Mouse (Mus musculus) Patski (cell line): ENCODE data around the gene Art5. TPM values are rescaled to one million over a fixed set of nuclear protein-coding genes. Genes with fewer than 3 reads are reported as not detected.

Source experiments
- ATAC-seq: fragments of 100-300 bp; one replicate; pipeline ENCODE4 v1.8.0; 2021
- CTCF ChIA-PET: fragments of 350-600 bp; sonication (Branson Sonifier 250); formaldehyde crosslinking; loops from one replicate; lab custom pipeline; 2022; ENCODE audit warnings: inconsistent platforms; lab: Charles Lee
- POLR2A ChIA-PET: fragments of 350-600 bp; sonication (Branson Sonifier 250); formaldehyde crosslinking; loops from one replicate; lab custom pipeline; 2022; ENCODE audit warnings: antibody characterized with exemption, inconsistent platforms; lab: Charles Lee
- DNase-seq: peaks from one replicate; pipeline ENCODE4 v3.0.0-alpha.2; 2011; ENCODE audit warnings: low read depth, low spot score
- H3K27me3 ChIP-seq: fragments of 371-371 bp; one replicate; pipeline ENCODE4 v1.5.1; 2021
- CTCF ChIP-seq: fragments of 100-300 bp; IDR thresholded peaks from one replicate; pipeline ENCODE4 v1.5.1; 2021
- in situ Hi-C: fragments of 300-500 bp; cut with MboI; formaldehyde crosslinking; loops from 3 replicates; pipeline ENCODE4 v1.11.1; 2018; ENCODE audit warnings: low pct_unique_long_range_greater_than_20kb, mixed read lengths
- polyA plus RNA-seq: library from polyadenylated mRNA; unstranded; gene quantifications from one replicate; pipeline ENCODE4 v1.2.3, GENCODE M21; 2021

Gene Art5
- polyA plus RNA-seq, 1 experiment from 2014 or later: not detected

GRCm38 (mm10) chr7:102106700-102107141, 2.6 kb downstream of the Art5 start:
- POLR2A ChIA-PET: no interaction called here
- CTCF ChIA-PET: no interaction called here
- no peak for TF ChIP-seq CTCF
- in situ Hi-C loops: no loop called here
- no peak for DNase-seq
- H3K27me3 ChIP-seq: no peaks in the 10 kb centered on the region
- ATAC-seq: no peak

GRCm38 (mm10) chr7:102104126-102104525, 5.2 kb downstream of the Art5 start:
- no peak for DNase-seq
- in situ Hi-C loops: no loop called here
- H3K27me3 ChIP-seq: no peaks in the 10 kb centered on the region
- CTCF ChIA-PET: no interaction called here
- no peak for ATAC-seq
- POLR2A ChIA-PET: no interaction called here
- no peak for TF ChIP-seq CTCF

- in situ Hi-C loops: no loop called here
- ChIA-PET POLR2A (no interaction called here), CTCF (no interaction called here)
- no peaks in the 10 kb centered on the region for H3K27me3 ChIP-seq
- DNase-seq: no peak
- no peak for ATAC-seq
- no peak for TF ChIP-seq CTCF
Measured at GRCm38 (mm10) chr7:102103555-102103954, 5.7 kb downstream of the Art5 start.

GRCm38 (mm10) chr7:102102696-102103095, 6.6 kb downstream of the Art5 start:
- ATAC-seq (no peak), DNase-seq (no peak)
- CTCF ChIA-PET: no interaction called here
- POLR2A ChIA-PET: no interaction called here
- no peak for TF ChIP-seq CTCF
- in situ Hi-C loops: no loop called here
- no peaks in the 10 kb centered on the region for H3K27me3 ChIP-seq

GRCm38 (mm10) chr7:102102241-102102640, 7.0 kb downstream of the Art5 start:
- POLR2A ChIA-PET: interaction anchor here (0.7 kb wide), 1 partner anchor 79 kb away, joined by 4 read pairs; no protein-coding TSS in a partner anchor

GRCm38 (mm10) chr7:102101487-102101886, 7.8 kb downstream of the Art5 start, which contains the start of gene Art1:
Gene Art1, plus strand, starts transcription at chr7:102101743.
- ATAC-seq (no peak), DNase-seq (no peak)
- no peak for TF ChIP-seq CTCF
- H3K27me3 ChIP-seq: no peaks in the 10 kb centered on the region
- CTCF ChIA-PET: no interaction called here
- POLR2A ChIA-PET: interaction anchor here (0.5 to 0.7 kb wide), 2 partner anchors 45 to 80 kb away, joined by 4 read pairs; no protein-coding TSS in a partner anchor
- in situ Hi-C loops: no loop called here

More at GRCm38 (mm10) chr7:102102241-102102640, 7.0 kb downstream of the Art5 start:
- CTCF ChIA-PET: no interaction called here
- in situ Hi-C loops: no loop called here
- TF ChIP-seq CTCF: no peak
- ATAC-seq: no peak
- no peak for DNase-seq
- H3K27me3 ChIP-seq: no peaks in the 10 kb centered on the region

GRCm38 (mm10) chr7:102100868-102101267, 8.4 kb downstream of the Art5 start:
- CTCF ChIA-PET: interaction anchor here (0.6 kb wide), 1 partner anchor 13 kb away, joined by 3 read pairs; no protein-coding TSS in a partner anchor
- ATAC-seq: no peak
- in situ Hi-C loops: no loop called here
- no peaks in the 10 kb centered on the region for H3K27me3 ChIP-seq
- DNase-seq: no peak
- TF ChIP-seq CTCF: no peak
- POLR2A ChIA-PET: interaction anchor here (0.5 kb wide), 1 partner anchor 44 kb away, joined by 4 read pairs; no protein-coding TSS in a partner anchor

GRCm38 (mm10) chr7:102099760-102100661, 9.3 kb downstream of the Art5 start:
- no peak for DNase-seq
- ATAC-seq: no peak
- no peaks in the 10 kb centered on the region for H3K27me3 ChIP-seq
- CTCF ChIA-PET: interaction anchor here (0.6 kb wide), 1 partner anchor 12 kb away, joined by 3 read pairs; no protein-coding TSS in a partner anchor
- no peak for TF ChIP-seq CTCF
- POLR2A ChIA-PET: interaction anchor here (0.7 kb wide), 1 partner anchor 41 kb away, joined by 3 read pairs; no protein-coding TSS in a partner anchor
- in situ Hi-C loops: no loop called here

- no peak for TF ChIP-seq CTCF
- DNase-seq: no peak
- no peaks in the 10 kb centered on the region for H3K27me3 ChIP-seq
- in situ Hi-C loops: no loop called here
- ChIA-PET CTCF (interaction anchor here (1.0 to 1.4 kb wide), 2 partner anchors 13 to 20 kb away, joined by 3 read pairs; no protein-coding TSS in a partner anchor), POLR2A (interaction anchor here (0.6 kb wide), 1 partner anchor 60 kb away, joined by 3 read pairs; no protein-coding TSS in a partner anchor)
- no peak for ATAC-seq
Measured at GRCm38 (mm10) chr7:102087336-102087735, 22.0 kb downstream of the Art5 start.

- ChIA-PET CTCF (no interaction called here), POLR2A (no interaction called here)
- no peak for DNase-seq
Measured at GRCm38 (mm10) chr7:102084041-102084696, 25.1 kb downstream of the Art5 start.

More at GRCm38 (mm10) chr7:102084041-102084696, 25.1 kb downstream of the Art5 start:
- TF ChIP-seq CTCF: no peak
- in situ Hi-C loops: no loop called here
- no peak for ATAC-seq
- no peaks in the 10 kb centered on the region for H3K27me3 ChIP-seq
